ENCODE assay signal across 3 mouse cellular contexts in genomic region chr15:81220051-81220450, GRCm38 (mm10). TPM values are rescaled to one million over a fixed set of nuclear protein-coding genes. Genes with fewer than 3 reads are reported as not detected.
"Had no signal": no experiment of that assay in that cellular context is flagged by ENCODE, and none has a peak within 500 bp of the region (broad histone marks: within the 10 kb centered on the region; RNA-seq: fewer than 3 reads in every experiment).

No protein-coding gene starts in this region.

RNA-seq across cellular contexts. Expression of gene Mchr1, which starts 15.2 kb away (rescaled TPM):
- total RNA-seq: megakaryocyte, adult 5-6 weeks had no signal
- polyA plus RNA-seq: liver, embryonic 12.5 days; macrophage had no signal
